Mouse (Mus musculus): ENCODE data around the gene Clstn1.

- TF ChIP-seq CTCF (IDR thresholded peaks at IDR 0.05; ENCODE audit: low read depth) (peak; percentile 58), EP300 (IDR thresholded peaks at IDR 0.05; ENCODE audit: low read depth) (no peak)
These were observed 68.0 kb downstream of the Clstn1 start for GRCm38 (mm10) chr4:149654232-149654631.
